Mouse (Mus musculus): Measurements from ENCODE around the gene Arf5.

The Arf5 gene

DNA sequence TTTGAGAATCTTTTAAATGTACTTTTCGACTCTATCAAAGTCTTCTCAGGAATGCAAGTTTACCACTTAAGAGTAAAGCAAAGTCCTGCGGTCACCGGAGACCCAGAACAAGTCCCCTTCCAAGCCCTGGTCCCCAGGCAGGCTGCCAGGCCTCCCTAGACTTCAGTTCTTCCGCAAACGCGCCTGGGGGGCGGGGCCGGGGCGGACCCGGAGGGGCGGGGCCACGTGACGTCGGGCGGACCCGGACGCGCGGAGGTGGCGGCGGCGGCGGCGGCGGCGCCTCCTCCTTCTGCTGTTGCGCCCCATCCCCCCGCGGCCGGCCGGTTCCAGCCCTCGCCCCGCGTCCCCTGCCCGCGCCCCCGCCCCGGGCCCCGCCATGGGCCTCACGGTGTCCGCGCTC lies at the start of gene Arf5:
TSS of gene Arf5 (plus strand) at position 248 of the 400 bp plus-strand sequence.
- peak; percentile 93 to 96 for DNase-seq (ENCODE audit: low spot score in 2 of 2)

DNA sequence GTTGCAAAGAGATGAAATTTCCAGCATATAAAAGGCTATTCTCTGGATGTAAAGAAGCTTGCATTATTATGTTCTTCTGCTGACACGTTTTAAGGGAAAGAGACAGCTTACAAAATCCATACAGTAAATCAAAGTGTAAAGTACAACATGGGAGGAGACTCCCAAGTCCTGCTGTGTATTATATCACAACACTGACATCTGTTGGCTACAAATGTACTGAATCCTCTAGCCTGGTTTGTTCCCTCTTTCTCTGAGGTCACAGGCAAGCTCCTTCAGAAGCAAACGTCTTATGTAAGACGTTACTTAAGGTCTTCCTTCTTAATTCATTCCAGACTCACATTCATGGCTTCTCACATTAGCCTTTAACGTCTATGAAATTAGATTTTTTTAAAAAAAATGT lies 41.4 kb upstream of the Arf5 start:
- no peak for DNase-seq (ENCODE audit: low spot score in 2 of 2)

DNA sequence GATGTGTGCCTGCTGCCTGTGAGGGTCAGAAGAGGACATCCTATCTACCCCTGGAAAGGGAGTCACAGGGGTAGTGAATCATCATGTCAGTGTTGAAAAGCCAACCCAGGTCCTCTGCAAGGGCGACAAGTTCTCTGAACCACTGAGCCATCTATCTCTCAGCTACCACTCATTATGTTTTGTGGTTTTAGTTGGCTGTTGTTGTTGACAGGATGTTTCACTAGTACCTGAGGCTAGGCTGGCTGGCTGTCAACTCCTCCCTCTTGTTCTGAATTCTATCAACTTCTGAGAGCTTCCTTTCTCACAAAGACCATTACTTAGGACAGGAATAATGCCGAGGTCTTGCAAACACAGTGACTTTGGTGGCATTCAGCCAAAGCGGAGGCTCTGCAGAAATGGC lies 38.2 kb upstream of the Arf5 start:
- no peak for DNase-seq (ENCODE audit: low spot score in 2 of 2)

DNA sequence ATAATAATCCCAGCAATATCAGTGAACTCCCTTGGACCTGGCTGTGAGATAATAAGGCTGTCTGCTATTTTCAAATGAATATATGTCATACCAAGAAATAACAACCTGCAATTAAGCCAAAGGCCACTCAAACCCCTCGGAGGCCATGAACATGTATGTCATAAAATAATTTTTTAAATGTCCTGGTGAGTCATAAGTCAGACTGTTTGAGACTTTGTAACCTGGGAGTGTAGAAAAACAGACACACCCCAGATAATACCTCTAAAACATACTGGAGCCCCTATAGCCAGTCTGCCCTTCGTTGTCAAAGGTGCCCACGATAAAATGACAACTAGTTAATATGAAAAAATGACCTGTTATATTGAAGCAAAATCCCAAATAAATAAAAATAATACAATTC lies 34.3 kb upstream of the Arf5 start:
- no peak for DNase-seq (ENCODE audit: low spot score in 2 of 2)

DNA sequence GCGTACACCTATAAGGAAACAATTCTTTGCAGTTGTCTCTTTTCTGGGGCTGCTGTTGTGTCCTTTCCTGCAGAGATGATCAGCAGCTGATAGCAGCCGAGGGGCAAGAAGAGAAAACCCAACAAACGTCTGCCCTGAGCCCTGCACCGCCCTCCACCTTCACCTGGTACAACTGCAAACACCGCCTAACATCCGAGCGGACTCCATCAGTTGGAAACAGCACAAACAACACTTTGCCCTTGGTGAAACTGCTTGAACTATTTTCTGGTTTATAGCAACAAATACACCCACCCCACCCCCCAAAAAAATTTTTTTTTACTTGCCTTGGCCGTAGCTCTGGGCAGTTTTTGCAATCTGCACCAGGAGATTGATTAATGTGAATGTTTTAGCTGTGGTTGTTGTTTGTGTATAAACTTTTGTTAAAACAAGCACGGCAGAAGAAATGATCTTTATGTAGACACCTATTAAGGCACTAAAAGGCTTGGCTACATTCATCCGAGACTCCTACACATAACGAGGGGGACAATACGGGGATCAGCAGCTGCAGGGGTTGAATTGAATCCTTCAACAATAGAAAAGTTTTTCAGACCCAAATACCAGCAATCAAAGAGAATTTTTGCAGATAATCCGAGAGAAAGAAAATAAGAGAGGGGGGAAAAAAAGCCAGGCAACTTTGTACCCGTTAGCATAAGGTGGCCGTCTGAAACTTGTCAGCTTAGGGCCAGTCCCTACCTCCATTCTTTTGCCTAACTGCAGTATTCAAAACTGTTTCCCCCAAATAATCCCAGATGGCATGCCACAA lies 27.1 kb upstream of the Arf5 start:
- DNase-seq (ENCODE audit: low spot score in 2 of 2): no peak

DNA sequence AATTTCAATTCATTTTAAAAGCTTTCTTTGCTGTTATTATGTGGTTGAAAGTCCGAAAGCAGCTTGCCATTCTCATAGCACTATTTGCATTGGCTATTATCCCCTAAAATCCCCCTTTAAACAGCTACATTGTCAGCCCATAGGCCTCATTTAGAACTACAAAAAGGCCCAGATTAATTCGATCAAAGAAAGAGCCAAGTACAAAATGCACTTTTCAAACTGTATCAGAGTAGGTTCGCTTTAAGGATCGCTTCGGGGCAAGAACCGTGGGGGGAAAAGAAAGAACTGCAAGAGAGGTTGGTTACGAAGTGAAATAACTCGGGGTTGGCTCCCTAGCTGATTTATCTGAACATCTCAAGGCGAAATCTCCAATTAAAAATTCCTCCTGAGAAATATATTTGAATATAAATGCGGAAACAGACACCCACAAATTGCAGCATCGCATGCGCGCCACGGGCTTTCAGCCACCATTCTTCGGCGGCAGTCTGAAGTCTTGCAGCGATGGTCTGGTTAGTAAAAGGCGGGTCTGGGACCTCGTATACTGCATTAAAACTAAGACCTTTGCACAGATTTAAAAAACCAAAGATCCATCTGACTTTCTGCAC lies 26.4 kb upstream of the Arf5 start:
- no peak for DNase-seq (ENCODE audit: low spot score in 2 of 2)

DNA sequence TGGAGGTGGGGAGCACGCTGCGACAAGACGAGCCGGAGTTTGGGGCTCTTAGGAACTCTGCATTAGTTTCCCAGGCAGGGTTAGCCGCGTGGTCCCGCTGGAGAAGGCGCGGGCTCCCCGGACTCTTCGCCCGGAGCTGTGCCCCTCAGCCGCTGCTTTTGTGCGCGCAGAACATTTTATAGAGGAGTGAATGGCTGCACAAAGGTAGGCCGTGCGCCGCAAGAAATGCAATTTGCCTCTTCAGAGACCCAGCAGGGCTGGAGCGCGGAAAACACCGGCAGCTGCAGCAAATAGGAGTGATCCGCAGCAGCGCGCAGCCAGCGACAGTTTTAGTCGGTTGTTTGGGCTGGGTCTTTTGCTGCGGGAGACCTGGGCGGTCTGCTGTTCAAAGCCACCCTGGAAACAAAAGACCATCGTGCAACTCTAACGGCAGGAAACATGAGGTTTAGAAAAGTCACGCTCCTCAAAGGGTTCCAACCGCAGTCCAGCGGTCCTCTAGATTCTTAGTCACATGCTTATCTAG lies 25.6 kb upstream of the Arf5 start, which contains the start of gene Zfp800:
TSS of gene Zfp800 (minus strand) at position 325 of the 523 bp plus-strand sequence.
- no peak for DNase-seq (ENCODE audit: low spot score in 2 of 2)

DNA sequence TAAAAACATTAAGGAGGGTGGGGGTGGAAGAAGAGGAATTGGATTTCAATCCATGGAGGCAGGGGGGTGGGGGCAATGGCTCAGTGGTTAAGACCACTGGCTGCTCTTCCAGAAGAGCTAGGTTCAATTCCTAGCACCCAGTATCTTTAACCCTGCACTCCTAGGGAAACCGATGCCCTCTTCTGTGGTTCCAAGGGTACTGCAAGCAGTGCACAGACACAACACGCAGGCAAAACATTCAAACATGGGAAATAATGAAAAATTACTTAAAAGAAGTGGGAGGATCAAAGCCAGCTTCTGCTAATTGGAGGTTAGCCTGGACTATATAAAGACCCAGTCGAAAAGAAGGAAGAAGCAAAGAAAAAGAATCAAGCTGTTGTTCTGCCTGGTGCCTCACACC lies 24.6 kb upstream of the Arf5 start:
- DNase-seq (ENCODE audit: low spot score in 2 of 2): no peak

DNA sequence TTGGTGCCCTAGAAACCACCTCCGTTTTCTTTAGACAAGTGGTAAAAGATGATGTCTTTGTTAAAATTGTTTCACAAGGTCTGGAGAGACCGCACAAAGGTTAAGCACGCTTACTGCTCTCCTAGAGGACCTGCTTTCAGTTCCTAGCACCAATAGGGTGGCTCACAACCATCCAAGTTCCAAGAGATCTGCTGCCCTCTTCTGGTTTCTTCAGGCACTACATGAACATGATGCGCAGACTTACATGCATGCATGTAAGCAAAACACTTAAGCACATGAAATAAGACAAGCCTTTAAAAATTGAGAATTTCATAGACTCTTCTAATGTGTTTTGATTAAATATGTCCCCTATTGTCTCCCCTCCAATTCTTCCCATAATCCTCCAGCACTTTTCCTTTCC lies 23.6 kb upstream of the Arf5 start:
- no peak for DNase-seq (ENCODE audit: low spot score in 2 of 2)

DNA sequence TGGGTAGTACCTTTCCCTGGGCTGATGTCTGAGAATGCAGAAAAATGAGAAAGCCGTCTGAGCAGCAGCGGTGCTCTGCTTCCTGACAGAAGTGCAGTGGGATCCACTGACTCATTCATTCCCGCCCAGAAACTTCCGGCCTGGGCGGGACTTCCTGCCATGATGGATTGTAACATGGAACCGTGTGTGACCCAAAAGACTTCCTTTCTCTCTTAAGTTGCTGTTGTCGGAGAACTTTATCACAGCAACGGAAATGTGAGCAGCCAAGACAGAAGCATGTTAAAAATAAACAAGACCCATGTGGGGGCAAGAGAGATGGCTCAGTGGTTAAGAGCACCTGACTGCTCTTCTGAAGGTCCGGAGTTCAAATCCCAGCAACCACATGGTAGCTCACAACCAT lies 13.3 kb upstream of the Arf5 start:
- DNase-seq (ENCODE audit: low spot score in 2 of 2): no peak

DNA sequence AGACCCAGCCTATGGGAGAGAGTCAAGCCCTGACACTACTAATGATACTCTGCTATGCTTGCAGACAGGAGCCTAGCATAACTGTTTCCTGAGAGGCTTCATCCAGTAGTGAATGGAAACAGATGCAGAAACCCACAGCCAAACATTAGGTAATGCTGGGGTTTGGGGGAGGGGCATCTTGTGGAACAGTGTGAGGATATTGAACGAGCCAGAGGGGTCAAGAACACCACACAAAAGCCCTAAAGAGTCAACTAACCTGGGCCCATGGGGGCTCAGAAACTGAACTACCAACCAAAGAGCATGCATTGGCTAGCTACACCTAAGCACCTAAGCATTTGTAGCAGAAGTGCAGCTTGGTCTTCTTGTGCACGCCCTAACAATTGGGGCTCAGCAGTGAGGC lies 12.1 kb upstream of the Arf5 start:
- no peak for DNase-seq (ENCODE audit: low spot score in 2 of 2)

DNA sequence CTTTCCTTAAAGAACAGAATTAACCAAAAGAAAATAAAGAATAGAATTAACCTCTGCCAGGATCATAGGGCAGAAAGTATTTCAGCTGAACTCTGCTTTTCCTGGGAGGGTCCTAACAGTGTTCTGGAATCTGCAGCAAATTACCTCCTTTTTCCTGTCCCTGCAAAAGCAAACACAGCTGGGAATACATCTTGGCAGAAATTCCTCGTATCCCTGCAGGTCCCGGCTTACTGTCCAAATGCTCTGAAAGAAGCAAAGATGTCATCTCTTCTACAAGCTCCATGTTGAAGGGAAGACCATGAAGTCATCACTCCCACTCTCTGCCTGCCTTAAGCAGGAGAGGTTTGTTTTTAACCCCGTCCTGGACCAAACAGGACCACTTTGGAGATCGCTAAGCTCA lies 6.4 kb upstream of the Arf5 start:
- DNase-seq (ENCODE audit: low spot score in 2 of 2): no peak

DNA sequence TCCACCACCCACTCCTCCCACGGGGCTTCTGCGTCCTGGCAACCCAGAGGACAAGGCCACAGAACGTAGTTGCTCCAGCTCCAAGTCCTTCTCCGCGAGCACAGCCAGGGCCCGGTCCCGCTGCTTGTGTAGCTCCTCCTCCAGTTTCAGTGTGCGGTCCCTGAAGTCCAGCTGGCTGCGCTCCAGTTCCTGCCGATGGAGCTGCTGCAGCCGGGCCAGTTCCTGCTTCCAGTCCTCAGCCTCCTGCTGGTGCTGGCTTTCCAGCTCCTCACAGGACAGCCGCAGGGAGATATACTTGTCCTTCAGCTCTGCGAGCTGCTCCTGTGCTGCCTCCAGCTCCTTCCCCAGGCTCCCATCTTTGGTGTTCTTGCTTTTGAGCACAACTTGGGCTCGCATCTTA lies 4.9 kb upstream of the Arf5 start:
- DNase-seq (ENCODE audit: low spot score in 2 of 2): no peak

DNA sequence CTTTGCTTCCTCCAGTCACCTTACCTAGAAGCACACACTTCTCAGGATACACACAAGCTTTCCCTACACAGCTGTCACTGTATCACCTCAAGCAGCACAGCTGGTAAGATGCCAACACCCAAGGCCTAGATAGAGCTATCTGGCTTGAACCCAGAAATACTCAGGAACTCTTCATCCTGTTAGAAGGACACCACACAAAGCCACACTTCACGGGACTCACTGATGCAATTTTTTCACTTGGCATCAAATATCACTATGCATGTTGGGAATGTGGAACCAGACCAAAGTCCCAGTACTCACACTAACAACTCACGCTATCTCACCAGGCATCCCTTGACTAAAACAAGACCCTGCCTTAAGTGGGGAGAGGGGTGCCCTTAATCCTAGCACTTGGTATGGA lies 3.7 kb upstream of the Arf5 start:
- no peak for DNase-seq (ENCODE audit: low spot score in 2 of 2)

DNA sequence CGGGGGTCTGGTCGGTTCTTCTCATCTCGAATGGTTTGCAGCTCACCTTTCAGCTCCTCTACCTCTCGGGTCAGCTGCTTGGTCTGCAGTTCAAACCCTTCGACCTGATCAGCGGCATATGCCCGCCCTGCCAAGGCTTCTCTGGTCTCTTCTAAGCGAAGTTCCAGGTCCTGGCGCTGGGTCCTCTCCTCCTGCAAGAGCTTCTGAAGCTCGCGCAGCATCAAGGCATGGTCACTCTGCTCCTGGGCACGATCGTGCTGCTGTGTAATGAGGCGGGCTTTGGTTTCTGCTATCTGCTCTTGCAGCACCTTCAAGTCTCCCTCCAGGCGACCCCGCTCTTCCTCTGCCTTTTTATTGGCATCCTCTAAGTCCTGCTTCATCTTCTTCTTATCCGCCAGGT lies 3.0 kb upstream of the Arf5 start:
- DNase-seq (ENCODE audit: low spot score in 2 of 2): no peak

DNA sequence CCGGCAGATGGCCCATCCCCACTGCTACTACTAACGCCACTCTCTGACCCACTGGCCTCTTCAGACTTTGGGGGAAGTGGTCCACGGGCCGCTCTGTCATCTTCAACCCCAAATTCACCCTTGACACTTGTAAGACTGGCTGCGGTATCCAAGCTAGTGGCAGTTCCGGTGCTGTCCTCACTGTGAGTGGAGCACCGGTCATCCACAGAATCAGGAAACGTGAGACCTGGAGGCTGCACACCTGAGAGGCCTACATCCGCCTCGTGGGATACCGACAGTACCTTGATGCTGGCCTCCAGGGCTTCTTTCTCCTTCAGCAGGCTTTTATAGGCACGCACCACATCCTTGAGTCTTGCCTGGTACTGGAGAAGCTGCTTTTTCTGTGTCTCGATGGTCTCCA lies 2.5 kb upstream of the Arf5 start:
- no peak for DNase-seq (ENCODE audit: low spot score in 2 of 2)

DNA sequence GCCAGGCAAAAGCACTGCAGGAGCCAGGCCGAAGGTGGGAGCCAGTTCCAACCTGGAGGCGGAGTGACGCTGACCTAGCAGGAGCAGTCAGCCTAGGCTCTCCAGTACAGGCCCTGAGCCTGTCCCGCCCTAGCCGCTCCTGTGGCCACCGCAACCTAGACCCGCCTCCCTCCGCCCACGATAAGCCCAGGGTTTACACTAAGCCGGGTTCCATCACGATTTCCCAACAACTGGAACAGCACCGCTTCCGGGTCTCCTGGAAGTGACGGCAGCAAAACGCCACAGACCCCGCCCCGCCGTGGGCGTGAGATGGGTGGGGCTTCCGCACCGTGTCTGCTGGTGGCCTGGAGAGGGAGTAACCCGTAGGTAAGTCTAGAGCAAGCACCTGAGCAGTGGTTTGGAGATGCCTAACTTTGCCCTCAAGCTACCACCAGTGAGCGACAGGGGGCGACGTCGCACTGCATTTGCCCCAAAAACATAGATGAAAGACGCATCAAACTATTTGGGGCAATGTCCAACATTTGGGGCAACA lies 1.8 kb upstream of the Arf5 start:
- DNase-seq (ENCODE audit: low spot score in 2 of 2): peak; percentile 93 to 94

DNA sequence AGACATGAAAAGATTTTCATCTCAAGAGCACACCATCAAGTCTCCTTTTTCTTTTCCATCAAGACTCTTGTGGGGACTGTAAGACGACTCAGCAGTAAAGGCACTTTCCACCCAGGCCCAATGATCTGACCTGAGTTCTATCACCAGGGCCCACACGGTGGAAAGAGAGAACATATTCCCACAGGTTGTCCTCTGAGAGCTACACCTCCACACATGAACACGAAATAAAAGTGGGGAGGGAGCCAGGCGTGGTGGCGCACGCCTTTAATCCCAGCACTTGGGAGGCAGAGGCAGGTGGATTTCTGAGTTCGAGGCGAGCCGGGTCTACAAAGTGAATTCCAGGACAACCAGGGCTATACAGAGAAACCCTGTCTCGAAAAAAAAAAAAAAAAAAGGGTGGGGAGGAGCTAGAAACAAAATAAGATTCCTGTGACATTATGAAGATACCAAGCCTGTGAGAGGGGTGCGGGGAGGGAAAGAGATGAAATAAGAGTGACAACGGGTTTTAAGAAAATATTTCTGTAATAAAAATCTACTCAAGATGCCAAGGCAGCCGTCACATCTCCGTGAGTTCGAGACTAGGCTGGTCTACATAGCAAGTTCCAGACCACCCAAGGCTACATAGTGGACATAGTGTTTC lies 589 bp upstream of the Arf5 start:
- DNase-seq (ENCODE audit: low spot score in 2 of 2): no peak

DNA sequence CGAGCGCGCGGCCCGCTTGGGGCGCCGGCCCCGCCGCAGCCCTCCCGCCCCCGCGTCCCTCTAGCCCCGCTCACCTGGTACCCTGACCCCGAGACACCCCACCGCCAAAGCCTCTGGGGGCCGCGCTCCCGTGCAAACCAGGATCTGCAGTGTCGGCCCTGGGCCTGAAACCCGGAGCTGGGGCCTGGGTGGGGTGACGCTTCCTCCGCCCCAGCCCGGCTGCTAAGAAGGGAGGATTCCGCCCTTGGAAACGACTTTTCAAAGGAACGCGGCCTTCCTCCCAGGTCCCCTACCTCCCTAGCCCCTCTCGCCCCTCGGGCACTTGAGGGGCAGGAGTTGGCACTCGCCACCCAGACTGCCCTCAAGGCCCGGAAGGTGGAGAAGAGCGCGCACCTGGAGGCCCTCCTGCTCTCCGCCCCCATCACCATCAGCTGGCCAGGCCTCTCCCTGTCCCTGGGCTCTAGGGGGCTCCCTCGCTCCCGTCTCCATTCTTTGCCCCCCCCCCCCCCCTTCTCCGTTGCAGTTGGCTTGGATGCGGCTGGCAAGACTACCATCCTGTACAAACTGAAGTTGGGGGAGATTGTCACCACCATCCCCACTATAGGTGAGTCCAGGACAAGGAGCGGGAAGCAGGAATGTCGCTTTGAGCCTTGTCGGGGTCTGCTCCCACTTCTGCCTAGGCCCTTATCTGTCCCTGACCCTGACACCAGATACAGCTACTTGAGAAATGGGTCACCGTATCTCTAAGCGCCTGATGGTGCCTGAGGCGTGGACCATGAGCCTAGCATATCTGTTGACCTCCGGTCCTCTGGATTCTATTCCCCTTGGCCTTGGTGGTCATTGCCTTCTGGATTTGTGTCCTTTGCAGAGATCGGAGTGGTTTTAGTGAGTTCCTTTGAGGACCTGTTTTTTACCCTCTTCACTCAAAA lies 671 bp downstream of the Arf5 start:
- DNase-seq (ENCODE audit: low spot score in 2 of 2): peak; percentile 40 to 44

DNA sequence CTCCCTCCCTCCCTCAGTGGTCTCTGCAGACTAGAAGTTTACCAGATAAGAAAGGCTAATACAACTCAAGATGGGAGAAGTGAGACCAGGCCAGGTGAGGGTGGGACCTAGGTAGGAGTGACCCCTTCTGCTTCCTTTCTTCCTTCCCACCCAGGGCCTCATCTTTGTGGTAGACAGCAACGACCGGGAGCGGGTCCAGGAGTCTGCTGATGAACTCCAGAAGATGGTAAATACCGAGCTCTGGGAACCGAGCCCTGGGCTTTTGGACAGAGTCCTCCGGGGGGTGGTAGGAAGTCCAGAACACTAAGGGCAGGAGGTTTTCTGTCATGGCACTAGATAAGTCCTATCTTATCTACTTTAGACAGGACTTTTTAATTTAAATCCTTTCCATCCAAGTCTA lies 1.7 kb downstream of the Arf5 start:
- no peak for DNase-seq (ENCODE audit: low spot score in 2 of 2)

DNA sequence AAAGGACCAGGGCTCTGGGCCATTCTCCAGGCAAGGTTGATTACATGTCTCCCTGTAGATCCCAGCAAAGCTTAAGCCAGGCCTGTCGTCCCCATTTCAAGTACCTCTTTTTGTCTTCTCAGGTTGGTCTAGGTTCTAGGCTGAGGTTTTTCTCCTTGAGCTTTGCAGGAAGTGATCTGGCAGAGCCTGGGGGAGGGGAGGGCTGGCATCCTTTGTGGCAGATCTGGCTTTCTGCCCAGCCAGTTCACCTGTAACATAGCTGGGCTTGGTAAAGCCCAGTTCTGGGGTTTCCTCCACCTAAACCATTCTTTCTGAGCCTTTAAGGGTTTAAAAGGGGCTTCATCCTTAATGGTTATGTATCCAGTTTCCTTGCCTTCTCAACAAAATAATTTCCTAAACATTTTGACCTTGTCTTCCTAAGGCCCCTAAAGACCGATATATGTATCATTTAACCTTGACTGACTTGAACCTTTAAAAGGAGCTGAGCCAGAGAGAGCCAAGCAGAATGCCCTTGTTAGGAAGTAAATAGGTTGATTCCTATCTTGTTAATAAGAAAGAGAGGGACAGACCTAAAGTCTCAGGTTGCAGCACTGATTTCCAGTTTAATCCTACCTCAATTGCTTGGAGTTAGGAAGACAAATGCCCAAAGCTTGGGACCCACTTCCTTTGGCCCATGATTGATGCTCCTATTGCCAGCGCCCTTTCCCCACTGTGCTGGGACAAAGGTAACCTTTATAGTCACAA lies 3.9 kb downstream of the Arf5 start, which contains the start of gene Fscn3:
TSS of gene Fscn3 (plus strand) at position 694 of the 744 bp plus-strand sequence.
- no peak for DNase-seq (ENCODE audit: low spot score in 2 of 2)

Data from spleen, postnatal 14 days (tissue).